Mouse (Mus musculus): Measurements from ENCODE around the gene Vangl2.

- TF ChIP-seq POLR2A (IDR thresholded peaks at IDR 0.05; ENCODE audit: extremely low read depth, insufficient read depth, low read length), result no peak
- TF ChIP-seq CTCF (IDR thresholded peaks at IDR 0.05; ENCODE audit: low read depth, low read length), result no peak
Observed at GRCm38 (mm10) chr1:171994918-171995715, 33.1 kb downstream of the Vangl2 start.

Data from liver, adult 2 months (tissue).